Mouse (Mus musculus) layer of hippocampus, adult 9-10 months (tissue): ENCODE data around the gene Zranb1.

ENCODE experiments used
- DNase-seq: peaks from one replicate; pipeline ENCODE4 v3.0.0; 2022; ENCODE audit warnings: low spot score

Gene Zranb1

DNA sequence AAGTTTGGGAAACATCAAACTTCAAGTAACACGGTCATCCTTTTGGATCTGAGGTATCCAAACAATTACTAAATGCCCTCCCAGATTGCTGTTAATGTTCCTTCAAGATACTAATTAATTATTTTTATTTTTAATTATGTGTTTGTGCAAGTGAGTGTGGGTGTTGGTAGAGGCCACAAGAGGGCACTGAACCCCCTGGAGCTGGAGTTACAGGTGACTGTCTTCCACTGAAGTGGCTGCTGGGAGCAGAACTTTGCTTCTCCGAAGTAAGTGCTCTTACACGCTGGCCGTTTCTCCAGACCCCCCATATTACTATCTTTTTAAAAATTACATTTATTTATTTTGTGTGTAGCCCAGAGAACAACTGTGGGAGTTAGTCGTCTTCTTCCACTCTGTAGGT lies 887 bp upstream of the Zranb1 start:
- DNase-seq: no peak

DNA sequence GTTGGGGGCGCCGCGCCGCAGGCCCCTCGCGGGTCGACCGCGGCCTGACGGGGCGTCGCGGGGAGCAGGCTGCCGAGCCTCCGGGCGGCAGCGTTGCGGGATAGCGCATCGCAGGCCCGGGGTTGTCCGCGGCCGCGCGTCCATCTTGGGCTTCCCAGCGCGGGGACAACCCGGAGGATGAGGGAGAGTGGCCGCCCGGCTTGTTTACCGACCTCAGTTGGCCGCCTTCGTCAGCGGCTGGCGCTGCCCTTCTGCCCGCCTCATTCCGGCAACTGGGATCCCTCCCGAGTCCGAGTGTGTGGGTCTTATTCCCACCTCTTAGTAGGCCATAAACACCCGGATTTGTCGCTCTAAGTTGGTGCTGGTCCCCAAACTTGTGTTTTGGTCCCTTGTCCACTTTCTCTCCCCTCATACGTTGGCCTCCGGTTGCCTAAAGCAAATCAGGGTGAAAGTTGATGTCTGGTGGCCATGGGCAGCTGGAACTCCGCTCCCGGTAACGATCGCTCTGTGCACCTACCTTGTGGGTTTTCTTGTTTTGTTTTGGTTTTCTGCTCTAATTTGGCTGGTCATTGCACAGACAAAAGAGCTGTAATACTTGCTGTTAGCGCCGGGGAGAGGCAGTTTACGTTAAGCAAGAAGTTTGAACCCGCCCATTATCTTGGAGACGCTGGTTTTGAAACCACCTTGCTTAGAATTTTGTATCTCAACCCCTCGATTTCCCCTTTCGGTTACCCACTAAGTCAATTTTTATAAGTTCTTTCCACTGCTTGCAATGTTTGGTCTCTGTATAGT lies 814 bp downstream of the Zranb1 start:
- DNase-seq: no peak

DNA sequence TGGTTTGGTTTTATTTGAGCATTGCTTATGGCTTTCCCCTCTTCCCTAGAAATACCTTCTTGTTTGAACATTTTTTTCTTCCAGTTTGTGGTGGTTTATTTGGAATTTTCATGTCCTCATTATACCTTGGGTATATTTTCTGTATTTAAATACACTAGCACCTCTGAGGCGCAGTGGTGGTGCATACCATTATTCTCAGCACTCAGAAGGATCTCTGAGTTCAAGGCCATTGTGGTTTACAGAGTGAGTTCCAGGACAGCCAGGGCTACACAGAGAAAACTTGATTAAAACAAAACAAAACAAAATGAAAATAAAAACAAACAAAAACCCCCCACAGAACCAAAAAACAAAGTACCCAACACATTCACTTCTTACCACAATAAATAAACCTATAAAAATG lies 2.4 kb downstream of the Zranb1 start:
- no peak for DNase-seq

DNA sequence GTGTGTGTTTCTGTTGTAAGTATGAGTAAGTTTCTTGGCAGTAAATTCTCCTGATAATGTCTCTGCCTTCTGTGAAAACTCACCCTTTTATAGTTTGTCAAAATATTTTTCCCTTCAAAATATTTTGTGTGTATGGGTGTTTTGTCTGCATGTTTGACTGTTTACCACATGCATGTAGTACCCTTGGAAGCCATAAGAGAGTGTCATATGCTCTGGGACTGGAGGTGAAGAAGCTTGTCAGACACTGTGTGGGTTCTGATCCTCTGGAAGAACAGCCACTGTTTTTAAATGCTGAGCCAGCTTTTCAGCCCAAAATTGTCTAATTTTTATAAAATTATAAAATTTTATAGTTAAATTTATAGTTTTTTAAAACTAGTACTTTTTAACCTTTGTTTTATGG lies 3.8 kb downstream of the Zranb1 start:
- DNase-seq: no peak

DNA sequence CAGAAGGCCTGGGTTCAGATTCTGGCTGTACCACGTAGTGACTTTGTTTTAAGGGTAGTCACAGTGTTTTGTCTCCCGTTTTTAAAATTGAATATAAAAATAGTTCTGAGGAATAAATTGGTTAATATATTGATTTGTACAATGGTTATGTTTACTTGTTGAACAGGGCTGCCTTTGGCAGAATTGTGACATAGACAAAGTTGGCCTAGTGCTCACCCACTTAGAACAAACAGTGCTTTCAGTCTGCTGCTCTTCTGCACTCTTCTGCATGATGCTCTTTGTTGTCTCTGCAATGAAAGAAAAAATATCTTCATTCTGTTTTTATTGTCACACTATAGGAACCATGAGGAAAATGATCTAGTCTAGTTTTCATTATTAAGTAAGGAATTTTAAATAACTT lies 8.2 kb downstream of the Zranb1 start:
- DNase-seq: no peak

DNA sequence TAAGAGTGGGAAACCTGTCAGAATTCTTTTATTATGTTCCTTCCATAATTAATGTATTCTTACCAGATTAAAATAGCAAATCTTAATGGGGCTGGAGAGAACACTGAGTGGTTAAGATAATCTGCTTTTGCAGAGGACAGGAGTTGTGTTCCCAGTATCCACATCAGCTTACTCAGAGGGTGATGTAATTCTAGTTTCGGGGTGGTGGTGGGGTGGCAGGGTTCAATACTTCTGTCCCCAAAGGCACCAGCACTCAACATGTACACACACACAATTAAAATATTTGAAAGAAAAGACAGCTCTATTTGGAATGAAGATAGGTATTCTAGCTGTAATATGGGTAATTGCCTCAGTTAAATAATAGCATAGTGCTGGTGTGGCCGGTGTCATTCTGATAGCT lies 9.6 kb downstream of the Zranb1 start:
- no peak for DNase-seq

DNA sequence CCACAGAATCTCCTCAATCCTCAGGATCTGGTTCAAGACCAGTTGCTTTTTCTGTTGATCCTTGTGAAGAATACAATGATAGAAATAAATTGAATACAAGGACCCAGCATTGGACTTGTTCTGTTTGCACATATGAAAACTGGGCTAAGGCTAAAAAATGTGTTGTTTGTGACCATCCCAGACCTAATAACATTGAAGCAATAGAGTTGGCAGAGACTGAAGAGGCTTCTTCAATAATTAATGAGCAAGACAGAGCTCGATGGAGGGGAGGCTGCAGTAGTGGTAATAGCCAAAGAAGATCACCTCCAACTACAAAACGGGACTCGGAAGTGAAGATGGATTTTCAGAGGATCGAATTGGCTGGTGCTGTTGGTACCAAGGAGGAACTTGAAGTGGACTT lies 19.0 kb downstream of the Zranb1 start:
- DNase-seq: no peak

DNA sequence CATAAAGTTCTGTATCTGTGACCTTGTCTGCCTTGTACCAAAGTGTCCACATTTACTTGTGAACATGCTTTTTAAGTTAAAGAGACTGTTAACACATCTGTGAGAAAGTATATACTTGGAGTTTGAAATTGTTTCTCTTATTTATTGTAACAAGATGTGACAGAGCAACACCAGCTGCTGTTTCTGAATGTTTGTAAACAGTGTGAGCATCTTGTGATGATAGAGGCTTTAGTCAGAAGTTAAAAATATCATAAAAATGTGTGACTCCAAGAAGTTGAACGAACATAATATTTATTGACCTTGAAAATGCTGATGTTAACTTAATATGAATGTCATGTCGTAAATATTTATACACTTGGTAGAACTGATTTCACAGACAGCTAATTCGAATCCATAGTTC lies 19.7 kb downstream of the Zranb1 start:
- DNase-seq: no peak

DNA sequence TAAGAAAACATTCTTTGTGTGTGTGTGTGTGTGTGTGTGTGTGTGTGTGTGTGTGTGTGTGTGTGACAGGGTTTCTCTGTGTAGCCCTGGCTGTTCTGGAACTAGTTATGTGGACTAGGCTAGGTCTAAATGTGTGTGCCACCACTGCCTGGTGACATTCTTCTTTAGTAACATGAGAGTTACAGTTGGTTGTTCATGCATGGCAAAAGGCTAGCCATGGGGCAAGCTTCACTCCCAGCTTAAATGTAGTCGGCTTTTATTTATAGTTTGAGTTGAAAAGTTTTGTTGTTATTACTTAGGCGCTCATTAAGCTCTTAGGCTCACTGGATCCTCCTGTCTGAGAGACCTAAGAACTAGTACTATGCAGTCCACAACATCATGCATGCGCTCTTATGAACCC lies 33.5 kb downstream of the Zranb1 start:
- no peak for DNase-seq

DNA sequence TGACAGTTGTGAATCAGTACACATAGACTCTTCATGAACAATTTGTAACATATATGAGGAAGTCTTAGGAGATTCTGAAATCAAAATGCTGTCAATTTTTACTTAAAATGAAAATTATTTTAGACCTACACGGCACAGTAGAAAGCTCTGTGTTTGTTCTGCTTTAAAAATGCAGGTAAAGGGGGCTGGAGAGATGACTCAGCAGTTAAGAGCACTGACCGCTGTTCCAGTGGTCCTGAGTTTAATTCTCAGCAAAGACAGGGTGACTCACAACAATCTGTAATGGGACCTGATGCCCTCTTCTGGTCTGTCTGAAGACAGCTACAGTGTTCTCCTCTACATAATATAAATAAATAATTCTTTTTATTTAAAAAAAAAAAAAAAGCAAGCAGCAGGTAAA lies 34.8 kb downstream of the Zranb1 start:
- no peak for DNase-seq

DNA sequence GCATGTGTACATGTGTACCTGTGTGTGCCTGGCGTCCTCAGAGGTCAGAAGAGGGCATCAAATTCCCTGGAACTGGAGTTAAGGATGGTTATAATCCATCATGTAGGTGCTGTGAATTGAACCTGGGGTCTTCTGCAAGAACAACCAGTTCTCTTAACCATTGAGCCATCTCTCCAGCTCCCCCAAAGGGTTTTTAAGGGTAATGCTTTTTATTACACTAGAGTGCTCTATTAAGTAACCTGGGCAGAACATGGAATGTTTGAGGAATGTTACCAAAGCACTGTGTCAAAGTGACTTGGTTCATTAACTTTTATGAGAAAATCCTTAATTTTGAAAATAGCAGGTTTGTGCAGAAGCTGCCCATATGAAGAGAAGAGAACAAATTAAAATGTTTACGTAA lies 41.1 kb downstream of the Zranb1 start:
- DNase-seq: no peak

DNA sequence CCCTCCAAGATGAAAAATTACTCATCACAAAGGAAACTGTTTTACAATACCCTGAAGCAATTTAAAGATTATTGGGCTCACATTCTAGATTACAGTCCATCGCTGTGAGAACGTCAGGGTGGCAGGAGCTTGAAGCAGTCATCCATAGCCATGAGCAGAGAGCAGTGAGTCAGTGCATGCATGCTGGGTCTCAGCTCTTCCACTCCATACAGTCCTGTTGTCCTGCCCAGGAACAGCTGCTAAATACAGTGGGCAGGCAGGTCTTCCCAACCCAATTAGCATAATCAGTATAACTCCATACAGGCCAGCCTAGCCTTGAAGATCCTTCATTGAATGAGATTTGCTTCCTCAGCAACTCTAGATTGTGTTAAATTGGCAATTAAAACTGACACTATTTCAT lies 45.1 kb downstream of the Zranb1 start:
- no peak for DNase-seq

DNA sequence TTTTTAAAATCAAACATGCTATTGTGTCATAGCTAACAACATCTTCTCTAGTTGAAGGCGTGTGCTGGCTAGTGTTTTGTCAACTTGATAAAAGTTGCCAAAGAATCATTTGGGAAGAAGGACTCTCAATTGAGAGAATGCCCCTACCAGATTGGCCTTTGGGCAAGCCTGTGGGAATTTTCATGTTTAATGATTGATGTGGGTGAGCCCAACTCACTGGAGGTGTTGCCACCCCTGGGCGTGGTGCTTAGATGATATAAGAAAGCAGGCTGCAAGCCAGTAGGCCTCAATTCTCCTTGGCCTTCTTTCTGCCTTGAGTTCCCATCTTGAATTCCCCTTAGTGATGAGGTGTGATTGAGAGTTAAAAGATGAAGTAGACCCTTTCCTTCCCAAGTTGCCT lies 47.0 kb downstream of the Zranb1 start:
- no peak for DNase-seq

DNA sequence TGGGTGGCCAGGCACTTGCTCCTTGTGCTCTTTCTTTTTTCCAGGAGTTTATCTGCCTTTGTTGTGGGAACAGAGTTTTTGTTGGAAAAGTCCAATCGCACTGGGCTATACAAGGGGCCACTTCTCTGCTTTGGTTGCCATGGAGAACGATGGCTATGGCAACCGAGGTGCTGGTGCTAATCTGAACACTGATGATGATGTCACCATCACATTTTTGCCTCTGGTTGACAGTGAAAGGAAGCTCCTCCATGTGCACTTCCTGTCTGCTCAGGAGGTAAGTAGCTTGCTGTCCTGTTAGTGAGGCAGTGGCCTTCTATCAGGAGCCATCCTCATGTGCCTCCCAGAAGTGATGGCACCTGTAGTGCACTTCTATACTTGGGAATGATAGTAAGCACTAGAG lies 51.7 kb downstream of the Zranb1 start:
- DNase-seq: no peak

DNA sequence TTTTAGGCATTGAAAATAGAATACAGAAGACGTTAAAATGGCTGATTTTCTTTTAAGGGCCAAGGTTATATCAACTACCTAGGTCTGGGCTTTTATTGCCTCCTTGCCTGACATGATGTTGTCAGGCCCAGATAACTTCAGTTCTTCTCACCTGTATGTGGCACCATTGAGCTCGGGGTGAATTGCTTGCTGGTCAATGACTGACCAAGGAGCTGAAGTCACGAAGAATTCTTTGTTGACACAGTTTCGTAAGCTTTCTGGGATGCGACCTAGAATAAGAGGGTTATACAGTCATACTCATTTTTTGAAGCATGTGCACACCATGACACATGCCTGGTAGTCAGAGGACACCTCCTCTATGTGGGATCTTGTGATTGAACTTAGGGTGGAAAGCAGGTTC lies 58.9 kb downstream of the Zranb1 start:
- DNase-seq: no peak

DNA sequence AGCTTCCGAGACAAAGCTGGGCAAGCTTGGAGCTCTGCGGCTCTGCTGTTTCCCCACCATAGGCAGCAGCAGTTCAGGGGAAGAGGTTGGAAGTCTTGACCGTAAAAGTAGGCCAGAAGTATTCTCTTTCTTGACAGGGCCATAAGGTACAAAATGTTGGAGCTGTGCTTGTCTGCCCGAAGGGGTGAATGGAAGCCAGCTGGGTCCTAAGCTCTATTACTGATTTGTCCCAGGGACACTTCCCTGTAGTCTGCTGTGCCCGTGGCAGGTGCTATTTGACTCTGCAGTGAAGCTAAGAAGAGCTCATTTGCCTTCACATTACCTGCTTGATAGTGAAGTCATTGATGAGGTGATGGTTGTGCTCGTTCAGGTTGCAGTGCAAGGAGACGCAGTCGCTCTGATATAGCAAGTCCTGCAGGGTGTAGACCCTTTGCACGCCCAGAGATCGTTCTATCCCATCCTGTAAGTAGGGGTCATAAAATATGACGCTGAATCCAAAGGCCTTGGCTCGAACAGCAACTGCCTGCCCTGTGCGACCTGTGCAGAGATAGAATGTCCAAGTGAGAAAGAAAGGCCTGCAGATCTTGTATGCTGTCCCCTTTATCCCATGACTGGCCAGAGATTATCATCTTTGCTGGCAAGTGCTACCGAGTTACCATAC lies 60.4 kb downstream of the Zranb1 start:
- DNase-seq: no peak

DNA sequence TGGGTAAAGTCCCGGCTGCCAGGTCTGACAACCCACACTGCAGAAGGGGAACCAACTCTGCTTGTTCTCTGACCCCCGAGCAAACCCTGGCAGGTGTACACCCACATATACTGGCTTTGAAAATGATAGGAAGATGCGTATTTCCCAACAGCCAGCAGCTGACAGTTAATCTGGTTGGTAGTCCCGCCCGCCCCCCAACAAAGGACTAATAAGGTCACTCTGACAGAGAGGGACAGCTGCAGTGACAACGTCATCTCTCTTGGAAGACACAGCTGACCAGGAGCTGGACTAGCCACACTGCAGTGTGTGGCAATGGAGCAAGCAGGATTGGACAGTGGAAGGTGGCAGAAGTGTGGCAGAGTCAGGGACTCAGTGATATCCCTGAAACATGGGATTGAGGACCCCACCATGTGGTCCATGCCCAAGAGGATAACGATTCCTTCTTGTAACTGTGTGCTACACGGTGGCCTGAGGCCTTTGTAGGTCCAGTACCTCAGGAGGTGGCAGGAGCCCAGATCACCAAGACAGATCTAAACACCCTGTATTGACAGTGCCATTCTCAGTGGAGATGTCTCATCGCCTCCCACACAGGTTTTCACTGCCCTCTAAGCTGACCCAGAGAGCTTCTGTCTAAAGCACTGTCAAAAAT lies 62.1 kb downstream of the Zranb1 start:
- DNase-seq: no peak

DNA sequence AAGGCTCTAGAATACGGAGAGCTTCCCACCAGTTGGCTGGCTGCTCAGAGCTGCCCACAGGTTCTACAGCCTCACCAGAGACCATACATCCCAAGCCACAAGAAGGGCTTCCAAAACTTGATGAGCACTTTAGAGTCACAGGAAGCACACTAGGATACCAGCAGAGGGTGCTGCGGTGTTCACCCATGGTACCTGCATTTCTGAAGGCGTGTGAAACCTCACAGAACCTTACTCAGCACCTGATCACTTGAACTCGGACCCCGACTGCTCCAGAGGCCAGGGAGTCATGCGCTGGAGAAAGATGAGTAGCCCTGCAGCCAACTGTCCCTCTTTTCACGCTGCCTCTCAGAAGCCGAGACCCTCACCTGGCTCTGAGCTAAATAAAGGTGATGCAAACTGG lies 63.2 kb downstream of the Zranb1 start:
- DNase-seq: no peak

DNA sequence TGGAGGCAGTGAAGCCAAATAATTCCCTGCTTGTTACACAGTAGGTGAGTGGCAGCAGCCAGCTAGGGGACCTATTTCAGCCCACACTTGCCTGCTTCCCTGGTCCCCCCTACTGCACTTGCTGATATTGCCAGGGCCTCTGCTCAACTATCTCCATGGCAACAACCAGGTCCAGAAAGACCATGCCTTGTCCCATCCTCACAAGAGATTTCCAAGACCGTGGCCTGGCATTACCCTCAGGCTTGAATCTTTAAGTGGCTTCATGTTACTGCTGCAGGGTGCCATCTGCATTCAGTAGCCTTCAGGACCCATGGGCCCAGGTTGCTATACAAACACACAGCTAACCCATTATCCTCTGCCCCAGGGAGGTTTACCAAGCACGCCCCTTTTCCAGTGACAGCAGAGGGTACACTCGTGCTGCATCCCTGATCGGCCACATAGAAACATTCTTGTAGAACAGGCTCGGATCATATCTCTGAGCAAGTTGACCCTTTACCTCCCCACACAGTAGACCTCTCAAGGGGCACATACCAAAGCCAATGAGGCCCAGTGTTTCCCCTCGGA lies 63.8 kb downstream of the Zranb1 start:
- DNase-seq: no peak

DNA sequence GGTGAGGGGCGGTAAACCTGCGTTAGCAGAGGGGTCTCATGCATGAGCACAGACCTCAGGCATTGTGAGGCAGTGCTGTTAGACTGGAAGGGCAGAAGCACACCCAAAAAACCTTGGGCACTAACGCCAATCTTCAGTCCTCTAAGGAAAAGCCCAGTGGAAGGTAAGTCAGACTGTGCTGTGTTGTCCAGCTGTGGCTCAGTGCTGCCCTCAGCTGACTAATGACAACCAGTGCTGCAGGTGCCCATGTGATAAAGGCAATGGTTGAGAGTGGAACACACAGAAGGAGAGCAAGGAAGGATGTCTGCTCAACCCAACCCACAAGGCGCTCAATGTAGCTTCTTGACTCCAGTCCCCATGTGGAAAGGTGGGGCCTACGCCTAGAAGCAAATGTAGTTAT lies 65.4 kb downstream of the Zranb1 start:
- DNase-seq: no peak

DNA sequence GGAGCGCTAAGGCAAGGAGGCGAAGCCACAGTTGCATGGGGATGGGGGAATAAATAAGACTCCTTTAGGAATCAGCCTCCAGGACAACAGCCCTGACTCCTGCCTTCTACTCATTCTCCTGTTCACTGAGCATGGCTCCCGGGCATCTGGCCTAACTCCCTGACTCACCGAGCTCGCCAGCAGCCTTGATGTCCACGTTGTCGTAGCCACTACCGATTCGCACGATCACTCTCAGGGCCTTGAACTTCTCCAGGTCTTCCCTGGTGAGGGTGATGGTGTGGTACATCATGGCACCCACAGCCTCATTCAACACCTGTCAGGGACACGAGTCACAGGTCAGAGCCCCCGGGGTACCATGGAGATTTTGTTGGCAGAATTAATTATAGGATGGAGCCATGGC lies 67.7 kb downstream of the Zranb1 start:
- DNase-seq: no peak

DNA sequence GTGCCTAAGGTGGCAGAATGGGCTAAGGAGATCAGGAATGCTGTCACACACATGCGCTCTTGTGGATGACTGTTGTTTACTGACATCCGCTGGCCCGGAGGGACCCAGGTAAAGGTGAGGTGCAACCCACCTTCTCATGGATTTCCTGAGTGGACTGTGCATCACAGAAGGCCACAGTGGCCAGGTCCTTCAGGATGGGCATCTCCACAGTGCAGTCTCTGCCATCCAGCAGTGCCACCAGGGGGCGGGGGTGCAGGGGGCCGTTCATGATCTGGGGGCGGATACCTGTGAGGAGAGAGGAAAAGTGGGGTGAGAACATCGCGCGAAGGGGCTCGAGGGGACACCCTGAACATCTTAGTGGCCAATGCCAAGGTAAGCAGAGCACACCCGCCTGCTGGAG lies 68.1 kb downstream of the Zranb1 start:
- no peak for DNase-seq

DNA sequence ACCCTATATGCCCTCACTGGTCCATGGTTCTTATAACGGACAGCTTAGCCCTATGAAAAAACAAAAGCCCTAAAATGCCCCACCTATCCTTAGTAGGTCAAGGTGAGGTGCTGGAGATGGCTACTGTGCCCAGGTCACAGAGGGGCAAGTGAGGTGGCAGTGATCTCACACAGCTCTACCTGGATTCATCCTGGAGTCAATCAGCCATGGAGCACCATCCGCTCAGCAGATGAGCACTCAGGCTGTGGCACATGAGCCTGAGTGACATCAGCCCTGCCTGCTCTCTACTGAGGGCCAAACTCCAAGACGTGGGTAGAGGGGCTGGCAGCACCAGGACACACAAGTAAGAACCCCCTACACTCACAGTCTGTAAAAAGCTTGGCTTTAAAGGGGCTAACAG lies 70.4 kb downstream of the Zranb1 start:
- no peak for DNase-seq
